Mouse (Mus musculus) neural tube, embryonic 13.5 days (tissue): ENCODE results near the gene Trim11. TPM values are rescaled to one million over a fixed set of nuclear protein-coding genes. Genes with fewer than 3 reads are reported as not detected.

ENCODE experiments used
- ATAC-seq: fragments of 200-750 bp; cut with Nextera tagmentation; 2 replicates; pipeline ENCODE4 v1.8.0; 2017; ENCODE audit warnings: low read depth, mild to moderate bottlenecking, moderate TSS enrichment, moderate library complexity
- H3K27ac ChIP-seq: fragments of 300-500 bp; sonication (generic); replicated peaks from 2 replicates; pipeline ENCODE4 v1.5.1; 2015; ENCODE audit warnings: moderate library complexity, mild to moderate bottlenecking, inconsistent platforms
- H3K27me3 ChIP-seq: fragments of 300-500 bp; sonication (generic); 2 replicates; pipeline ENCODE4 v1.6.1; 2015; ENCODE audit warnings: mild to moderate bottlenecking, inconsistent platforms
- H3K36me3 ChIP-seq: fragments of 300-500 bp; sonication (generic); 2 replicates; pipeline ENCODE4 v1.6.1; 2015; ENCODE audit warnings: mild to moderate bottlenecking, inconsistent platforms
- H3K4me1 ChIP-seq: fragments of 300-500 bp; sonication (generic); replicated peaks from 2 replicates; pipeline ENCODE4 v1.6.1; 2015; ENCODE audit warnings: inconsistent platforms
- H3K4me2 ChIP-seq: fragments of 300-500 bp; sonication (generic); 2 replicates; pipeline ENCODE4 v1.6.1; 2015; ENCODE audit warnings: inconsistent platforms, mild to moderate bottlenecking, moderate library complexity
- H3K4me3 ChIP-seq: fragments of 300-500 bp; sonication (generic); 2 replicates; pipeline ENCODE4 v1.5.1; 2015; ENCODE audit warnings: mild to moderate bottlenecking, inconsistent platforms
- H3K9ac ChIP-seq: fragments of 300-500 bp; sonication (generic); 2 replicates; pipeline ENCODE4 v1.6.1; 2015; ENCODE audit warnings: moderate library complexity, mild to moderate bottlenecking, inconsistent platforms
- H3K9me3 ChIP-seq: fragments of 300-500 bp; sonication (generic); 2 replicates; pipeline ENCODE4 v1.6.1; 2016; ENCODE audit warnings: inconsistent platforms
- WGBS: fragments of 180-500 bp; shearing (Covaris S2); methylation state at CpG from one replicate; pipeline ENCODE4 v1.1.7; 2015; 5-methylcytosine and 5-hydroxymethylcytosine counted together
- microRNA-seq: library from miRNA; unstranded; fragments of <30 nt; microRNA quantifications from one replicate; pipeline ENCODE4, GENCODE M21; 2016
- polyA plus RNA-seq: library from polyadenylated mRNA; unstranded; fragments of >200 nt; fragmentation: Nextera tagmentation; extraction: Ambion mirVana; gene quantifications from 2 replicates; pipeline ENCODE4 v1.2.1, GENCODE M21; 2015

Gene Trim11
- polyA plus RNA-seq, 1 experiment from 2014 or later, result 19.7 TPM

- Histone ChIP-seq H3K4me2 (no peak overlapping the region), H3K27ac (no peak overlapping the region), H3K4me3 (no peak overlapping the region), H3K9me3 (no peaks in the 10 kb centered on the region), H3K4me1 (peaks cover 9% of the 10 kb centered on the region), H3K9ac (no peak overlapping the region), H3K27me3 (peaks cover 24% of the 10 kb centered on the region), H3K36me3 (no peaks in the 10 kb centered on the region)
- ATAC-seq, result no peak
- 58% methylated on average over 11 of the region's 11 CpGs for WGBS
Measured at GRCm38 (mm10) chr11:58999158-58999557, 21.3 kb downstream of the Trim11 start.

- no peak overlapping the region for H3K4me3 ChIP-seq
- H3K27ac ChIP-seq, result no peak overlapping the region
- H3K36me3 ChIP-seq, result no peaks in the 10 kb centered on the region
- H3K4me2 ChIP-seq, result no peak overlapping the region
- H3K9me3 ChIP-seq, result no peaks in the 10 kb centered on the region
- WGBS, result 76% methylated on average over 6 of the region's 6 CpGs
- no peak for ATAC-seq
- peaks cover 2% of the 10 kb centered on the region for H3K4me1 ChIP-seq
- H3K27me3 ChIP-seq, result peaks cover 18% of the 10 kb centered on the region
- H3K9ac ChIP-seq, result no peak overlapping the region
Measured at GRCm38 (mm10) chr11:58999830-59000229, 21.9 kb downstream of the Trim11 start.

- H3K9me3 ChIP-seq, result no peaks in the 10 kb centered on the region
- H3K36me3 ChIP-seq, result no peaks in the 10 kb centered on the region
- ATAC-seq, result no peak
- no peak overlapping the region for H3K9ac ChIP-seq
- H3K4me1 ChIP-seq, result no peaks in the 10 kb centered on the region
- H3K4me2 ChIP-seq, result no peak overlapping the region
- H3K4me3 ChIP-seq, result no peak overlapping the region
- peaks cover 10% of the 10 kb centered on the region for H3K27me3 ChIP-seq
- H3K27ac ChIP-seq, result no peak overlapping the region
- WGBS, result 87% methylated on average over 21 of the region's 21 CpGs
Measured at GRCm38 (mm10) chr11:59000635-59001034, 22.7 kb downstream of the Trim11 start.

GRCm38 (mm10) chr11:59002327-59003079 is 24.6 kb downstream of the Trim11 start:
- Histone ChIP-seq H3K4me3 (no peak overlapping the region), H3K27me3 (0 out of 2 replicates have a peak, but pooled peaks cover 5% of the 10 kb centered on the region), H3K9ac (no peak overlapping the region), H3K27ac (no peak overlapping the region), H3K9me3 (no peaks in the 10 kb centered on the region), H3K4me1 (no peaks in the 10 kb centered on the region), H3K4me2 (no peak overlapping the region), H3K36me3 (no peaks in the 10 kb centered on the region)
- 88% methylated on average over 7 of the region's 7 CpGs for whole genome bisulfite sequencing
- ATAC-seq, result no peak

- no peak overlapping the region for H3K4me2 ChIP-seq
- 41% methylated on average over 9 of the region's 9 CpGs for WGBS
Measured at GRCm38 (mm10) chr11:59015052-59015451, 37.2 kb downstream of the Trim11 start.

GRCm38 (mm10) chr11:59026411-59026810 is 48.5 kb downstream of the Trim11 start:
- WGBS, result 61% methylated on average over 6 of the region's 6 CpGs

More at GRCm38 (mm10) chr11:59015052-59015451, 37.2 kb downstream of the Trim11 start:
- Histone ChIP-seq H3K9me3 (no peaks in the 10 kb centered on the region), H3K4me1 (no peaks in the 10 kb centered on the region), H3K36me3 (no peaks in the 10 kb centered on the region), H3K9ac (no peak overlapping the region), H3K4me3 (no peak overlapping the region), H3K27me3 (no peaks in the 10 kb centered on the region), H3K27ac (no peak overlapping the region)
- no peak for ATAC-seq

GRCm38 (mm10) chr11:59029003-59029402 is 51.1 kb downstream of the Trim11 start:
- H3K9me3 ChIP-seq, result no peaks in the 10 kb centered on the region
- WGBS, result 93% methylated on average over 13 of the region's 13 CpGs
- no peak for ATAC-seq
- no peaks in the 10 kb centered on the region for H3K4me1 ChIP-seq
- no peak overlapping the region for H3K4me3 ChIP-seq
- H3K27me3 ChIP-seq, result no peaks in the 10 kb centered on the region
- H3K27ac ChIP-seq, result no peak overlapping the region
- H3K4me2 ChIP-seq, result no peak overlapping the region
- H3K9ac ChIP-seq, result no peak overlapping the region
- no peaks in the 10 kb centered on the region for H3K36me3 ChIP-seq

More at GRCm38 (mm10) chr11:59026411-59026810, 48.5 kb downstream of the Trim11 start:
- H3K9me3 ChIP-seq, result no peaks in the 10 kb centered on the region
- no peaks in the 10 kb centered on the region for H3K4me1 ChIP-seq
- no peak overlapping the region for H3K27ac ChIP-seq
- no peaks in the 10 kb centered on the region for H3K36me3 ChIP-seq
- H3K4me3 ChIP-seq, result no peak overlapping the region
- no peaks in the 10 kb centered on the region for H3K27me3 ChIP-seq
- no peak for ATAC-seq
- no peak overlapping the region for H3K9ac ChIP-seq
- H3K4me2 ChIP-seq, result no peak overlapping the region

Small RNA genes within 50 kb of the gene (microRNA-seq; reads per million reads assigned to microRNA genes)
- gene Gm44313, result not detected

Other genes starting within 250 kb of the Trim11 start
- 0.14 and 0.20 TPM in 2 replicates for gene Olfr317, start 238.9 kb upstream of the Trim11 start, polyA plus RNA-seq
- gene Olfr316, start 225.4 kb upstream of the Trim11 start, polyA plus RNA-seq, result not detected in 2 replicates
- gene Olfr315, start 204.9 kb upstream of the Trim11 start, polyA plus RNA-seq, result not detected in 2 replicates
- gene Olfr314, start 195.1 kb upstream of the Trim11 start, polyA plus RNA-seq, result not detected in 2 replicates
- gene Fam183b, start 176.1 kb upstream of the Trim11 start, polyA plus RNA-seq, result 7.7 and 7.8 TPM in 2 replicates
- gene Olfr313, start 163.1 kb upstream of the Trim11 start, polyA plus RNA-seq, result not detected in 2 replicates
- not detected in 2 replicates for gene Olfr312, start 148.9 kb upstream of the Trim11 start, polyA plus RNA-seq
- gene Olfr311, start 138.8 kb upstream of the Trim11 start, polyA plus RNA-seq, result not detected in 2 replicates
- gene Gm12258, start 130.9 kb upstream of the Trim11 start, polyA plus RNA-seq, result 19.1 and 22.3 TPM in 2 replicates
- gene 2810021J22Rik, start 110.9 kb upstream of the Trim11 start, polyA plus RNA-seq, result 11.1 and 13.0 TPM in 2 replicates
- gene Zfp39, start 73.9 kb upstream of the Trim11 start, polyA plus RNA-seq, result 6.3 and 7.8 TPM in 2 replicates
- not detected in 2 replicates for gene Btnl10, start 60.2 kb upstream of the Trim11 start, polyA plus RNA-seq
- gene Rnf187, start 39.2 kb upstream of the Trim11 start, polyA plus RNA-seq, result 576 and 601 TPM in 2 replicates
- 278 and 296 TPM in 2 replicates for gene Hist3h2ba, start 29.2 kb upstream of the Trim11 start, polyA plus RNA-seq
- 124 and 126 TPM in 2 replicates for gene Hist3h2a, start 23.4 kb upstream of the Trim11 start, polyA plus RNA-seq
- gene Trim17, start 23.4 kb upstream of the Trim11 start, polyA plus RNA-seq, result 0.90 and 1.3 TPM in 2 replicates
- gene Obscn, start 158.3 kb downstream of the Trim11 start, polyA plus RNA-seq, result 0.27 and 0.55 TPM in 2 replicates
- 6.0 and 6.3 TPM in 2 replicates for gene Iba57, start 185.6 kb downstream of the Trim11 start, polyA plus RNA-seq
- gene Gjc2, start 205.1 kb downstream of the Trim11 start, polyA plus RNA-seq, result 0.17 TPM in 1 of 2 replicates, not detected in the other
- gene Guk1, start 214.1 kb downstream of the Trim11 start, polyA plus RNA-seq, result 179 and 191 TPM in 2 replicates
- gene Mrpl55, start 224.4 kb downstream of the Trim11 start, polyA plus RNA-seq, result 89.9 and 95.6 TPM in 2 replicates
- gene 2310033P09Rik, start 230.2 kb downstream of the Trim11 start, polyA plus RNA-seq, result 26.3 and 28.8 TPM in 2 replicates